8 mouse cellular contexts compared by ENCODE assay signal in the genomic region with DNA sequence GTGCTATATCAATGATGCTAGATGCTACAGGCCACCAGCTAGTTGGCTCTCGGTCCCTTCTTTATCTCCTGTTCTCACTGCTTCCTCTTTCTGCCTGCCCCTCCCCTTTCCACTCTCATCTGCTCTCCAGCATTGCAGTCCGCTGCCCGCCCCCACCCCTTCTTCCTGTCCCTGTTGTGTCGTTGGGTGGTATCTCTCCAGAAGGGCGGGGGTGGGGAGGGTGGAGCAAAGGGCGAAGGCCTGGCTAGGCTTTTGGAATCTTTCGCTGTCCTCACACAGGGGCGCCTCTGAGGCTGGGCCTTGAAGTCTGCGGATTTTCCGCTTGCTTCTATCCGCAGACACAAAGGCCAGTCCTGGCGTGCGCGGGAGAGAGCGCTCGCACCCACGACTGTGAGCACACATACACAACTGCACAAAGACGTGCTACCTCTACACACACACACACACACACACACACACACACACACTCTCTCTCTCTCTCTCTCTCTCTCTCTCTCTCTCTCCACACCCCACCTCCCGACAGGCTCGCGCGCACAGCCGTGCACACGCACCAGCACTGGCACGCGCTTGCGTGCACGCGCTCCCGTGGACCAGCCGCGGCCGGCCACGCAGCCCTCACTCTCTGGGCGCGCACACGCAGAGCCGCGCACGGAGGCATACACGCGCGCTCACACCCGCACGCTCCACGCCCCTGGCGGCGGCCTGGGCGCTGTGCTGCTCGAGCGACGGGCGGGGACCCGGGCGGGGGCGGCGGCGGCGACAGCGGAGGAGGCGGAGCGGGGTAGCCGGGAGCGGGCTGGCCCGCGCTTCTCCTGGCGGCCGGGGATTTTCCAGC. TPM values are rescaled to one million over a fixed set of nuclear protein-coding genes. Genes with fewer than 3 reads are reported as not detected.
DNase-seq lines count a peak whose midpoint lies in the region; ATAC-seq and TF ChIP-seq lines count a peak whose summit lies in the region.

A gene (plus strand): TSS at position 566 of the 835 bp plus-strand sequence.

- peaks cover 39% of the 10 kb centered on the region for H3K4me1 ChIP-seq in hindbrain, postnatal 0 days (ENCODE audit: insufficient read depth, low read length)

- H3K27me3 ChIP-seq in hindbrain, postnatal 0 days (ENCODE audit: insufficient read depth, low read length) = no peaks in the 10 kb centered on the region

- H3K4me3 ChIP-seq in hindbrain, postnatal 0 days (ENCODE audit: low read length) = peak within 1 kb of the TSS; percentile 75

- peak within 1 kb of the TSS; percentile 86 for H3K27ac ChIP-seq in hindbrain, postnatal 0 days

- H3K9ac ChIP-seq in hindbrain, postnatal 0 days (replicated peaks; ENCODE audit: low read length) = peak within 1 kb of the TSS; percentile 91

- intact Hi-C loops in left cerebral cortex, postnatal 10 days (cut with DNase I) = no loop called here

- no peaks in the 10 kb centered on the region for H3K36me3 ChIP-seq in hindbrain, postnatal 0 days (ENCODE audit: insufficient read depth, low read length)

- 2% methylated on average over 67 of the region's 68 CpGs for WGBS in hindbrain, postnatal 0 days

- peak within 1 kb of the TSS; percentile 79 for H3K4me2 ChIP-seq in hindbrain, postnatal 0 days (ENCODE audit: low read depth, low read length)

- peak; percentile 72 for ATAC-seq in common myeloid progenitor, adult 5-6 weeks (replicated peaks; ENCODE audit: low read depth, poor library complexity, severe bottlenecking)
- peak; percentile 88 for ATAC-seq in hindbrain, postnatal 0 days
- peak; percentile 72 for ATAC-seq in megakaryocyte progenitor cell, adult 5-6 weeks (replicated peaks; ENCODE audit: poor library complexity)

- peak; percentile 29 for TF ChIP-seq CTCF in hindbrain, postnatal 0 days (IDR thresholded peaks at IDR 0.05; ENCODE audit: low read depth)

- DNase-seq in adrenal gland, adult (ENCODE audit: inconsistent age in 2 of 2, low spot score in 1 of 2) = peak; percentile 87 to 94
- peak; percentile 68 to 71 for DNase-seq in gastrocnemius, adult 8-10 months (ENCODE audit: low spot score in 2 of 2)
- peak; percentile 95 for DNase-seq in hindbrain, postnatal 0 days (ENCODE audit: low spot score)
- peak; percentile 81 to 92 for DNase-seq in left cerebral cortex, postnatal 10 days (ENCODE audit: extremely low spot score in 1 of 2, low spot score in 2 of 2)
- peak; percentile 91 to 92 for DNase-seq in right cerebral cortex, postnatal 10 days (ENCODE audit: low spot score in 2 of 2)
- DNase-seq in urinary bladder, postnatal 36 days (ENCODE audit: low spot score in 2 of 2) = peak; percentile 73 to 81

- H3K9me3 ChIP-seq in hindbrain, postnatal 0 days (ENCODE audit: low read length) = no peaks in the 10 kb centered on the region

RNA-seq across cellular contexts. Expression of the gene that starts here (rescaled TPM):
- 45.4 and 48.7 TPM in 2 replicates for total RNA-seq in common myeloid progenitor, adult 5-6 weeks (2017)
- total RNA-seq in gastrocnemius, adult 8-10 months (2022) = 10 to 100 TPM; 11.9 to 14.3 (median 12.7) TPM
- 106 and 113 TPM in 2 replicates for total RNA-seq in hindbrain, postnatal 0 days (2014; rRNA removed)
- 13.5 and 13.7 TPM in 2 replicates for polyA plus RNA-seq in hindbrain, postnatal 0 days (2015; fragmentation: Nextera tagmentation; extraction: Ambion mirVana)
- total RNA-seq in left cerebral cortex, postnatal 10 days (2021) = 100 to 1,000 TPM; 167 to 196 TPM
- 23.5 and 24.1 TPM in 2 replicates for total RNA-seq in megakaryocyte progenitor cell, adult 5-6 weeks (2015)
- 48.2 and 49.2 TPM in 2 replicates for total RNA-seq in megakaryocyte progenitor cell, adult 5-6 weeks (2017)

Comparison
In these comparisons a context has a peak if more than half of its experiments do, and no peak if none do; other contexts are left out.
1. Peak in every context shown above with its lines: DNase-seq, ATAC-seq, H3K4me3 ChIP-seq and H3K27ac ChIP-seq.